Mouse (Mus musculus) kidney, adult 2 months (tissue): Measurements from ENCODE around the gene Rgs17. TPM values are rescaled to one million over a fixed set of nuclear protein-coding genes. Genes with fewer than 3 reads are reported as not detected.

Source experiments
- DNase-seq: peaks from one replicate; pipeline ENCODE4 v3.0.0; 2021
- H3K27ac ChIP-seq: fragments of 200-500 bp; 2 replicates; pipeline ENCODE4 v1.5.1; 2012; ENCODE audit warnings: low read depth, low read length, control low read depth, inconsistent platforms; ENCODE audit not compliant: insufficient read depth
- H3K27me3 ChIP-seq: fragments of 200-500 bp; replicated peaks from 2 replicates; pipeline ENCODE4 v1.6.1; 2012; ENCODE audit warnings: mild to moderate bottlenecking, moderate library complexity, low read length, inconsistent platforms; ENCODE audit not compliant: control insufficient read depth, insufficient read depth
- H3K36me3 ChIP-seq: fragments of 200-500 bp; 2 replicates; pipeline ENCODE4 v1.6.1; 2012; ENCODE audit warnings: mild to moderate bottlenecking, moderate library complexity, low read length, inconsistent platforms; ENCODE audit not compliant: control insufficient read depth, insufficient read depth
- H3K4me1 ChIP-seq: fragments of 200-500 bp; 2 replicates; pipeline ENCODE4 v1.6.1; 2011; ENCODE audit warnings: low read length; ENCODE audit not compliant: control insufficient read depth, insufficient read depth
- H3K4me3 ChIP-seq: fragments of 200-500 bp; 2 replicates; pipeline ENCODE4 v1.5.1; 2011; ENCODE audit warnings: mild to moderate bottlenecking, low read depth, low read length, control low read depth; ENCODE audit not compliant: insufficient read depth
- CTCF ChIP-seq: fragments of 200-500 bp; conservative IDR thresholded peaks from 2 replicates; pipeline ENCODE4 v1.5.1; 2011; ENCODE audit warnings: low read depth, mild to moderate bottlenecking, control low read depth, low read length, moderate library complexity, mixed read lengths; ENCODE audit not compliant: insufficient read depth, insufficient read length
- POLR2A ChIP-seq: fragments of 200-500 bp; IDR thresholded peaks from one replicate; pipeline ENCODE4 v1.6.1; 2011; ENCODE audit warnings: low read depth, low read length, control low read depth
- WGBS: fragments of 180-500 bp; shearing (Covaris S2); methylation state at CpG from one replicate; pipeline ENCODE4 v1.1.7; 2018; 5-methylcytosine and 5-hydroxymethylcytosine counted together
- polyA plus RNA-seq: library from polyadenylated mRNA; depleted of rRNA; stranded (reverse); fragments of >200 nt; gene quantifications from 2 replicates; pipeline ENCODE4 v1.2.3, GENCODE M21; 2012

Gene Rgs17
- polyA plus RNA-seq, 1 experiment = 0.05 TPM

GRCm38 (mm10) chr10:5862669-5863068 lies 59.5 kb downstream of the Rgs17 start:
- Histone ChIP-seq H3K36me3 (no peaks in the 10 kb centered on the region), H3K4me3 (no peak overlapping the region), H3K4me1 (no peaks in the 10 kb centered on the region), H3K27ac (no peak overlapping the region), H3K27me3 (0 out of 2 replicates have a peak, but pooled peaks cover 1% of the 10 kb centered on the region)
- over 99% methylated on average over 3 of the region's 3 CpGs for WGBS
- DNase-seq = no peak
- TF ChIP-seq POLR2A (no peak), CTCF (no peak)

- H3K27me3 ChIP-seq = 0 out of 2 replicates have a peak, but pooled peaks cover 1% of the 10 kb centered on the region
- no peak for DNase-seq
- no peak overlapping the region for H3K4me3 ChIP-seq
- 83% methylated on average over 3 of the region's 3 CpGs for WGBS
- H3K4me1 ChIP-seq = no peaks in the 10 kb centered on the region
- no peaks in the 10 kb centered on the region for H3K36me3 ChIP-seq
- no peak for TF ChIP-seq CTCF
- no peak for TF ChIP-seq POLR2A
- no peak overlapping the region for H3K27ac ChIP-seq
These were observed 61.4 kb downstream of the Rgs17 start for GRCm38 (mm10) chr10:5860849-5861248.

GRCm38 (mm10) chr10:5859729-5860128 lies 62.5 kb downstream of the Rgs17 start:
- Histone ChIP-seq H3K4me1 (no peaks in the 10 kb centered on the region), H3K36me3 (no peaks in the 10 kb centered on the region), H3K27me3 (no peaks in the 10 kb centered on the region), H3K27ac (no peak overlapping the region), H3K4me3 (no peak overlapping the region)
- TF ChIP-seq CTCF (0 out of 2 replicates have a peak, but pooled peaks have one; percentile 17), POLR2A (no peak)
- DNase-seq = no peak
- WGBS = 75% methylated on average over 4 of the region's 4 CpGs

- no peak overlapping the region for H3K4me3 ChIP-seq
- TF ChIP-seq POLR2A (no peak), CTCF (no peak)
- no peaks in the 10 kb centered on the region for H3K27me3 ChIP-seq
- H3K4me1 ChIP-seq = no peaks in the 10 kb centered on the region
- 51% methylated on average over 10 of the region's 10 CpGs for WGBS
- H3K27ac ChIP-seq = no peak overlapping the region
- H3K36me3 ChIP-seq = no peaks in the 10 kb centered on the region
- DNase-seq = no peak
These were observed 64.1 kb downstream of the Rgs17 start for GRCm38 (mm10) chr10:5857996-5858549.

GRCm38 (mm10) chr10:5853290-5853868 lies 68.8 kb downstream of the Rgs17 start:
- no peak for DNase-seq
- no peak for TF ChIP-seq CTCF
- TF ChIP-seq POLR2A = no peak
- 76% methylated on average over 8 of the region's 8 CpGs for WGBS
- H3K36me3 ChIP-seq = no peaks in the 10 kb centered on the region
- H3K27ac ChIP-seq = no peak overlapping the region
- no peaks in the 10 kb centered on the region for H3K4me1 ChIP-seq
- H3K4me3 ChIP-seq = no peak overlapping the region
- H3K27me3 ChIP-seq = no peaks in the 10 kb centered on the region

- WGBS = 12% methylated on average over 2 of the region's 2 CpGs
These were observed 75.3 kb downstream of the Rgs17 start for GRCm38 (mm10) chr10:5846939-5847338.

GRCm38 (mm10) chr10:5841369-5841768 lies 80.8 kb downstream of the Rgs17 start:
- H3K27me3 ChIP-seq = no peaks in the 10 kb centered on the region; the same call in 1 of the 2 replicates
- H3K27ac ChIP-seq = no peak overlapping the region
- 72% methylated on average over 4 of the region's 4 CpGs for WGBS
- peak; percentile 62 for DNase-seq
- TF ChIP-seq CTCF (peak; percentile 43; the same call in 1 of the 2 replicates), POLR2A (no peak)
- no peaks in the 10 kb centered on the region for H3K36me3 ChIP-seq
- no peak overlapping the region for H3K4me3 ChIP-seq
- H3K4me1 ChIP-seq = no peaks in the 10 kb centered on the region

More at GRCm38 (mm10) chr10:5846939-5847338, 75.3 kb downstream of the Rgs17 start:
- Histone ChIP-seq H3K4me3 (no peak overlapping the region), H3K27me3 (no peaks in the 10 kb centered on the region), H3K4me1 (no peaks in the 10 kb centered on the region), H3K27ac (no peak overlapping the region), H3K36me3 (no peaks in the 10 kb centered on the region)
- DNase-seq = peak; percentile 14
- TF ChIP-seq POLR2A = no peak
